Mouse (Mus musculus): ENCODE measurements around the gene C130074G19Rik.

DNA sequence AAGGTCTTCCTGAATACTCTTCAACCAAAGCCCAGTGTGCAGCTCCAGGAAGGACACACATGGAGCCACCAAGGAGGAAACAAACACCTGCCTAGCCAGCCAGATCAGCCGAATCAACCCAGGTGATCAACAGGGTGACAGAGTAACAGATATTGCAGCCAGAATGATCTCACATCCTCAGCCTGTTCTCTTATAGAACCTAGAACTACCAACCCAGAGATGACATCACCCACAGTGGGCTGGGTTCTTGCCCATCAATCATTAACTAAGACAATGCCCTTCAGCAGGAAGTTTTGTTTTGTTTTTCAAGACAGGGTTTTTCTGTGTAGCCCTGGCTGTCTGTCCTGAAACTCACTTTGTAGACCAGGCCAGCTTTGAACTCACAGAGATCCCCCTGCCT lies 24.8 kb downstream of the C130074G19Rik start:
- no peak for TF ChIP-seq CTCF (IDR thresholded peaks at IDR 0.05; ENCODE audit: low read depth, low read length)
- TF ChIP-seq GATA2 (IDR thresholded peaks at IDR 0.05; ENCODE audit: borderline replicate concordance, low read depth, low read length), result no peak
- no peak for TF ChIP-seq POLR2AphosphoS5 (IDR thresholded peaks at IDR 0.05; ENCODE audit: insufficient replicate concordance, low read depth, low read length)
